Mouse (Mus musculus) mouse embryonic stem cell (cell line): ENCODE data around the gene Rasl11a.

Source experiments
- in situ Hi-C, 2 experiments: fragments of 300-500 bp; cut with MboI; formaldehyde crosslinking; loops; 1 replicate in 1 of 2; 3 replicates in 1 of 2; pipeline ENCODE4 v1.14.3; 2019 to 2020; ENCODE audit warnings: low sequenced_read_pairs in 2 of 2, low pct_unique_long_range_greater_than_20kb in 1 of 2, mixed read lengths in 1 of 2; ENCODE audit not compliant: unreplicated experiment in 1 of 2

Rasl11a gene

GRCm38 (mm10) chr5:146844945-146845365, at the start of gene Rasl11a:
Gene Rasl11a, plus strand, starts transcription at chr5:146845071.
- in situ Hi-C loops, result no loop called here

- in situ Hi-C loops, result no loop called here
Observed at GRCm38 (mm10) chr5:146795728-146796127, 49.1 kb upstream of the Rasl11a start.

GRCm38 (mm10) chr5:146798031-146798430, 46.8 kb upstream of the Rasl11a start:
- in situ Hi-C loops, result no loop called here

DNA sequence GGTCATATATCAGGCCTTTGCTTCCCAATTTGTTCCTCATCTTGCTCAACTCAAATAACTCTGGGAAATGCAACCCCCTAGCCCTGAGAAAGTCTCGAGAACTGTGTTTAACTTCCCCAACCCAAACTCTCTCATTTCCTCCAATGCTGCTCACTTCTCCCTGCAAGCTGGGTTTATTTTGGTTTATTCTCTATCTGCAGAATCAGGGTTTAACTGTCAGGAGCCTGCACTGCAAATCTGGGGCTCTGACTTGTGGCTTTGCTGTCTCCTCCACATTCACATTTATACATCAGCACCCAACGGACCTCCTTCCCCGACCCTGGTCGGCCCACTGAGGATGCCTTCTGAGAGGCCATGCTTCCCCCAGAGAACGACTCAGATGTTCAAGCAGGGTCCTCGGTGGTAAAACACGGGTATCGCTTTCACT, 38.9 kb upstream of the Rasl11a start:
- in situ Hi-C loops, result loop anchor here in 1 of 2 experiments (10.0 kb wide), 1 partner anchor 101 kb away; no protein-coding TSS in a partner anchor

DNA sequence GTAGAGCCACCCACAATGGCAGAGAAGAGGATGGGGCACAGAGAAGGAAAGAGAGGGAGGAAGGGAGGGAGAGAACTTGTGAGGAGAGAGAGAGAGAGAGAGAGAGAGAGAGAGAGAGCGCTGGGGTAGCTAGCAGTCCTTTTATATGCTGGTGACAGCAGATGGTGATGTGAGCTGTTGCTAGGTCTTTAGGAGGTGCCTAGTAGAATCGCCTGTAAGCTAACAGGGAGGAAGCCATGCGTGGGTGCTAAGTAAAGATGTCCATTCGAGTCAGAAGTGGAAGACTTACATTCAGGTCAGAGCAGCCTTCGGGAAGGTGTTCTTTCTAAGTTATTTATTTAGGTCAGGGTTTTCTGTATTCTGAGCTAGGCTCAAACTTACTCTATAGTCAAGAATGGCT, 34.9 kb upstream of the Rasl11a start:
- in situ Hi-C loops, result loop anchor here in 1 of 2 experiments (10.0 kb wide), 1 partner anchor 105 kb away; no protein-coding TSS in a partner anchor

GRCm38 (mm10) chr5:146812866-146813265, 32.0 kb upstream of the Rasl11a start:
- in situ Hi-C loops, result no loop called here

DNA sequence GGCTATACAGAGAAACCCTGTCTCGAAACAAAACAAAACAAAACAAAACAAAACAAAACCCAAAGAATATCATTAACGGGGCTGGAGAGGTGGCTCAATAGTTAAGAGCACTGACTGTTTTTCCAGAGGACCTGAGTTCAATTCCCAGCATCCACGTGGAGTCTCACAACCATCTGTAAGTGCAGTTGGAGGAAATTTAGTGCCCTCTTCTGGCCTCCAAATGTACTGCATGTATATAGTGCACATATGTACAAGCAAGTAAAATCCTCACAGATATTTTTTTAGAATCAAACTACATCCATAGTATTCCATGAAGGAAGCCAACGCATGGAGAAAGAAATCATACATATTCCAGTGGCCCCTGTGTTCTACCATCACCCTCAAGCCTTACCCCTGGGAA, 31.4 kb upstream of the Rasl11a start:
- in situ Hi-C loops, result no loop called here

DNA sequence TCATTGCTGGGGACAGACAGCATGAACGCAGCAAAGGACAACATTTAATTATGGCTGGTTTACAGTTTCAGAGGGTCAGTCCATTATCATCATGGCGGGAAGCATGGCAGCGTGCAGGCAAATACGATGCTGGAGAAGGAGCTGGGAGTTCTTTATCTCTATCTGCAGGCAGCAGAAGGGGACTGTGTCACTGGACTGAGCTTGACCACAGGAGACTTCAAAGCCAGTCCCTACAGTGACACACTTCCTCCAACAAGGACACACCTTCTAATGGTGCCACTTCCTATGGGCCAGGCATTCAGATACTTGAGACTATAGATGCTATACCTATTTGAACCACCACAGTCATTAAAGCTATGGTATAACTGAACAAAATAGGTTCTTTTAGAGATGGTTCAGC, 29.5 kb upstream of the Rasl11a start:
- in situ Hi-C loops, result no loop called here

GRCm38 (mm10) chr5:146817583-146817982, 27.3 kb upstream of the Rasl11a start:
- in situ Hi-C loops, result no loop called here

GRCm38 (mm10) chr5:146818906-146819623, 25.8 kb upstream of the Rasl11a start:
- in situ Hi-C loops, result no loop called here

GRCm38 (mm10) chr5:146823005-146823404, 21.9 kb upstream of the Rasl11a start:
- in situ Hi-C loops, result loop anchor here in 1 of 2 experiments (5.0 kb wide), 1 partner anchor 116 kb away; no protein-coding TSS in a partner anchor

GRCm38 (mm10) chr5:146829528-146829927, 15.3 kb upstream of the Rasl11a start:
- in situ Hi-C loops, result no loop called here

GRCm38 (mm10) chr5:146832435-146832768, 12.5 kb upstream of the Rasl11a start:
- in situ Hi-C loops, result no loop called here

GRCm38 (mm10) chr5:146832769-146833448, 12.0 kb upstream of the Rasl11a start, which contains the start of gene Rpl21:
Gene Rpl21, plus strand, starts transcription at chr5:146832890.
- in situ Hi-C loops, result no loop called here

- in situ Hi-C loops, result no loop called here
Observed at GRCm38 (mm10) chr5:146833673-146834201, 11.1 kb upstream of the Rasl11a start.

DNA sequence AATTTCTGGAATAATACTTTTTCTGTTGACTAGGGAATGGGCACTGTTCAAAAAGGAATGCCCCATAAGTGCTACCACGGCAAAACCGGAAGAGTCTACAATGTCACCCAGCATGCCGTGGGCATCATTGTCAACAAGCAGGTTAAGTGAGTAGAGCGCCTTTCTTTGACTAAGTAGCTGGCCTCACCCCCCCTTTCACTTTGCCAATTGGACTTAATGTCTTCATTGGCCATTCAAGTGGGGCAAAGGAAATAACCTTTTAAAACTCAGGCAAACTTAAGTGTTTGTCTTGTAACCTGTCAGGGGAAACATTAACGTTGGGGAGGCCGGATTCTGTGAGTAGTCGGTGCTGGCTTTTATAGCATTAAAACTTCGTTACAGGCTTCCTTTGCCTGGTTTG, 9.9 kb upstream of the Rasl11a start:
- in situ Hi-C loops, result no loop called here

GRCm38 (mm10) chr5:146837967-146838720, 6.7 kb upstream of the Rasl11a start:
- in situ Hi-C loops, result no loop called here

- in situ Hi-C loops, result no loop called here
Observed at GRCm38 (mm10) chr5:146838836-146839648, 5.8 kb upstream of the Rasl11a start.
